Mouse (Mus musculus) neural tube, embryonic 11.5 days (tissue): ENCODE results near the gene Lrrc10b. TPM values are rescaled to one million over a fixed set of nuclear protein-coding genes. Genes with fewer than 3 reads are reported as not detected.

Source experiments
- ATAC-seq: fragments of 200-750 bp; cut with Nextera tagmentation; 2 replicates; pipeline ENCODE4 v1.8.0; 2017; ENCODE audit warnings: moderate number of reproducible peaks, mild to moderate bottlenecking, moderate TSS enrichment, moderate library complexity; ENCODE audit not compliant: insufficient read depth, low FRiP score, low TSS enrichment
- DNase-seq: peaks from one replicate; pipeline ENCODE4 v3.0.0-alpha.2; 2015; ENCODE audit warnings: low spot score
- H3K27ac ChIP-seq: fragments of 300-500 bp; sonication (generic); 2 replicates; pipeline ENCODE4 v1.5.1; 2014; ENCODE audit warnings: low read depth, mild to moderate bottlenecking, low read length
- H3K27me3 ChIP-seq: fragments of 300-500 bp; sonication (generic); 2 replicates; pipeline ENCODE4 v1.6.1; 2014; ENCODE audit warnings: mild to moderate bottlenecking, low read length, mixed read lengths; ENCODE audit not compliant: control insufficient read depth, insufficient read depth
- H3K36me3 ChIP-seq: fragments of 300-500 bp; sonication (generic); 2 replicates; pipeline ENCODE4 v1.6.1; 2014; ENCODE audit warnings: mild to moderate bottlenecking, low read length, moderate library complexity, mixed read lengths; ENCODE audit not compliant: control insufficient read depth, insufficient read depth
- H3K4me1 ChIP-seq: fragments of 300-500 bp; sonication (generic); 2 replicates; pipeline ENCODE4 v1.6.1; 2014; ENCODE audit warnings: low read length, mixed read lengths; ENCODE audit not compliant: control insufficient read depth, insufficient read depth
- H3K4me2 ChIP-seq: fragments of 300-500 bp; sonication (generic); 2 replicates; pipeline ENCODE4 v1.6.1; 2014; ENCODE audit warnings: low read depth, mild to moderate bottlenecking, moderate library complexity
- H3K4me3 ChIP-seq: fragments of 300-500 bp; sonication (generic); 2 replicates; pipeline ENCODE4 v1.5.1; 2014; ENCODE audit warnings: low read depth, low read length
- H3K9ac ChIP-seq: fragments of 300-500 bp; sonication (generic); 2 replicates; pipeline ENCODE4 v1.6.1; 2014; ENCODE audit warnings: mild to moderate bottlenecking, low read length
- H3K9me3 ChIP-seq: fragments of 300-500 bp; sonication (generic); 2 replicates; pipeline ENCODE4 v1.6.1; 2016; ENCODE audit warnings: low read length; ENCODE audit not compliant: control insufficient read depth
- WGBS: fragments of 180-500 bp; shearing (Covaris S2); extraction: QIAGEN DNeasy Blood & Tissue Kit; methylation state at CpG from one replicate; pipeline ENCODE4 v1.1.7; 2014; 5-methylcytosine and 5-hydroxymethylcytosine counted together
- polyA plus RNA-seq: library from polyadenylated mRNA; unstranded; fragments of >200 nt; fragmentation: Nextera tagmentation; extraction: Ambion mirVana; gene quantifications from 2 replicates; pipeline ENCODE4 v1.2.1, GENCODE M21; 2014

Lrrc10b gene
- polyA plus RNA-seq, 1 experiment from 2014 or later = 0.56 TPM

DNA sequence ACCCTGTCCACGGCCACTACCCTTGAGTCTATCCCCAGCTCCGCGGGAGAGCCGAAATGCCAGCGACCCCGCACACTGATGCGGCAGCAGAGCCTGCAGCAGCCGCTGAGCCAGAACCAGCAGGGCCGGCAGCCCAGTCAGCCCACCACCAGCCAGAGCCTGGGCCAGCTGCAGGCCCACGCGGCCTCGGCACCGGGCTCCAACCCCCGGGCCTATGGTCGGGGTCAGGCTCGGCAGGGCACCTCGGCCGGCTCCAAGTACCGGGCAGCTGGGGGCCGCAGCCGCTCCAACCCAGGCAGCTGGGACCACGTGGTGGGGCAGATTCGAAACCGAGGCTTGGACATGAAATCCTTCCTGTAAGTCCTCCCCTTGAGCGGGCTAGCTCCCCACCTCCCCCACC is 31.0 kb downstream of the Lrrc10b start:
- H3K27ac ChIP-seq = no peak overlapping the region
- H3K9me3 ChIP-seq = no peaks in the 10 kb centered on the region
- 0 out of 2 replicates have a peak, but pooled peaks cover 2% of the 10 kb centered on the region for H3K27me3 ChIP-seq
- H3K4me3 ChIP-seq = no peak overlapping the region
- H3K9ac ChIP-seq = peak overlapping the region; percentile 47
- DNase-seq = peak; percentile 15
- WGBS = 35% methylated on average over 25 of the region's 25 CpGs
- H3K4me2 ChIP-seq = no peak overlapping the region
- H3K36me3 ChIP-seq = no peaks in the 10 kb centered on the region
- ATAC-seq = no peak
- H3K4me1 ChIP-seq = peaks cover 30% of the 10 kb centered on the region

GRCm38 (mm10) chr19:10425484-10426270 is 31.6 kb downstream of the Lrrc10b start:
- 0 out of 2 replicates have a peak, but pooled peaks cover 2% of the 10 kb centered on the region for H3K27me3 ChIP-seq
- H3K4me3 ChIP-seq = no peak overlapping the region
- H3K9me3 ChIP-seq = no peaks in the 10 kb centered on the region
- no peaks in the 10 kb centered on the region for H3K36me3 ChIP-seq
- 27% methylated on average over 13 of the region's 13 CpGs for WGBS
- H3K9ac ChIP-seq = peak overlapping the region; percentile 47
- H3K4me1 ChIP-seq = peaks cover 31% of the 10 kb centered on the region
- DNase-seq (peak; percentile 19), ATAC-seq (no peak)
- no peak overlapping the region for H3K4me2 ChIP-seq
- H3K27ac ChIP-seq = no peak overlapping the region

DNA sequence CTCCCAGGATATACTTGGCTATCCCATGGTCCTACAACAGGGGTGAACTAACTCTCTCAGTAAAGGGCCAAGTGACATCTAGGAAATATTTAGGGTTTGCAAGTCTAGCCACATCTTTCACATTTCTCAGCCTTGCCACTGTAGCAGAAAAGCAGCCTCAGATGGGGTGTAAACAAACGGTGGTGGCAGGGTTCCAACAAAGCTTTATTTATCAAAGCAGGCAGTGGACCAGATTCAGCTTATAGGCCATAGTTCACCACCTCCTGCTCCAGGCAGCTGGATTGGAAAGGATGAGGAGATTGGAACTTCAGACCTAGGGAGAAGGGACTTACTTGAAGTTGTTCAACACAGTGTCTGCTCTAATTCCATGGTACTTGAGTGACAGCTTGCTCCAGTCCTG is 32.5 kb downstream of the Lrrc10b start:
- no peak for ATAC-seq
- Histone ChIP-seq H3K36me3 (no peaks in the 10 kb centered on the region), H3K27me3 (0 out of 2 replicates have a peak, but pooled peaks cover 2% of the 10 kb centered on the region), H3K9me3 (no peaks in the 10 kb centered on the region), H3K4me2 (no peak overlapping the region), H3K4me1 (peaks cover 31% of the 10 kb centered on the region), H3K9ac (no peak overlapping the region), H3K27ac (no peak overlapping the region), H3K4me3 (no peak overlapping the region)
- no peak for DNase-seq
- WGBS = 76% methylated on average over 1 of the region's 1 CpGs

- peak overlapping the region; percentile 55 for H3K4me2 ChIP-seq
- H3K4me3 ChIP-seq = peak overlapping the region; percentile 27
- peaks cover 27% of the 10 kb centered on the region for H3K4me1 ChIP-seq
- 0 out of 2 replicates have a peak, but pooled peaks cover 2% of the 10 kb centered on the region for H3K27me3 ChIP-seq
- H3K9me3 ChIP-seq = no peaks in the 10 kb centered on the region
- WGBS = 1% methylated on average over 47 of the region's 53 CpGs
- H3K9ac ChIP-seq = peak overlapping the region; percentile 54
- DNase-seq (peak; percentile 52), ATAC-seq (peak; percentile 40; the same call in 1 of the 2 replicates)
- H3K36me3 ChIP-seq = no peaks in the 10 kb centered on the region
- H3K27ac ChIP-seq = no peak overlapping the region
These were observed 35.0 kb downstream of the Lrrc10b start for GRCm38 (mm10) chr19:10421986-10422976.

DNA sequence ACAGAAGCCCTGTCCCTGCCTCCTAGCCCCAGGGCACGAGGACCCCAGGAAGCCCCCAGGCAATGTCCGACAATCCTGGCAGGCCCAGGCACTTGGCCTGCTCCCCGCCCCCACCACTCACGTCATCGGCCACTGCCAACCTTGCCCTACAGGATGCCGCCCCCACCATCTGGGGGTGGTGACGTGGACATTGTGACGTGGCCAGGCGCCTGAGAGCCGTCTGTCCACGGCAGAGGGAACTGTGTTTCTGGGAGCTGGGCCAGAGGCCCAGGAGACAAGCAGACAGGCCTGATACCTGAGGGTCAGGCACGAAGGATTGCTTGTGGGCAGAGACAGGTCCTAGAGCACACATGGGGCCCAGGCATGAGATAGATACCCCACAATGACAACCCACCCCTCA is 39.8 kb downstream of the Lrrc10b start:
- WGBS = 84% methylated on average over 12 of the region's 12 CpGs
- H3K4me2 ChIP-seq = no peak overlapping the region
- no peak for DNase-seq
- no peaks in the 10 kb centered on the region for H3K27me3 ChIP-seq
- no peak for ATAC-seq
- no peak overlapping the region for H3K4me3 ChIP-seq
- H3K4me1 ChIP-seq = peaks cover 23% of the 10 kb centered on the region
- no peaks in the 10 kb centered on the region for H3K36me3 ChIP-seq
- no peak overlapping the region for H3K9ac ChIP-seq
- no peaks in the 10 kb centered on the region for H3K9me3 ChIP-seq
- H3K27ac ChIP-seq = no peak overlapping the region

DNA sequence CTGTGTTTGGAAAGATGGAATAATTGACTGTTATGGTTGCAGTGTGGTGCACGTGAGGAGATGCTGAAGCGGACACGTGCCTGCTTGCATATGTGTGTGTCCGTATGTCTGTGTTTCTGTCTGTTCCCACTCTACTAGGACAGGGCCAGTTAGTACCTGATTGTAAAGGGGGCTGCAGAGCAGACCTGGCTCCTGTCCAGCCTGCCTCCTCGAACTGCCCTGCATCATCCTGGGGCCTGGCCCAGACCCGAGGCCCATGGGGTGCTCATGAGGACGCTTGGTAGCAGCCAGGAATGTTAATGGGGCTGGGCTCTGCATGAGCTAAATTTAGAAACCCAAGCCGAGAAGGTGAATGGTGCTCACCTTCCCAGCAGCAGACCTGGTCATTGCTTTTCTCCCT is 40.4 kb downstream of the Lrrc10b start:
- Histone ChIP-seq H3K9me3 (no peaks in the 10 kb centered on the region), H3K4me3 (no peak overlapping the region), H3K4me1 (peaks cover 24% of the 10 kb centered on the region), H3K36me3 (no peaks in the 10 kb centered on the region), H3K9ac (no peak overlapping the region), H3K27me3 (no peaks in the 10 kb centered on the region), H3K27ac (no peak overlapping the region), H3K4me2 (no peak overlapping the region)
- no peak for ATAC-seq
- WGBS = 70% methylated on average over 8 of the region's 8 CpGs
- no peak for DNase-seq

- Histone ChIP-seq H3K36me3 (no peaks in the 10 kb centered on the region), H3K4me3 (no peak overlapping the region), H3K4me1 (peaks cover 20% of the 10 kb centered on the region)
These were observed 41.8 kb downstream of the Lrrc10b start for GRCm38 (mm10) chr19:10415508-10415907.

DNA sequence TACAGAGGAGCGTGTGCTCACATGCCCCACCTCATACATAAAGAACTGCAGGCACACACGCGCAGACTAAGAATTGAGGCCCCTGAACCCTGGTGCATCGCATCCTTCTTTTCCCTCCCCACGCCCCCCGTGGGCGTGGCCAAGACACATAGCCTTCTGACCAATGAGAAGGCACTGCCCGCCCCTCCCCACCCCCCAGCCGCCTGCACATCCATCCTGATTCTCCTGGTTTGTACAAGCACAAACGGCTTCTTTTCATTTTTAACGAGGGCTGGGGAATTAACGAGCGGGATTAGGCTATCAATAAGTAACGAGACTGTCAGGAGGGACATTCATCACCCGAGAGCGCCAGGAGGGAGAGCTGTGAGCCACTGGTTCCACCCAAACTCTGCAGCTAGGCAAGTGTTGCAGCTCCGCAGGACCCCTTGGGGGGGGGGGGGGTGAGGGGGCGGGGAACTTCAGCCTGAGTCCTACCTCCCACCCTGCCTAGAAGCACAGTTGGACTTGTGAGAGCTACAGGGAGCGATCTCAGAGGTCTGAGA is 43.5 kb downstream of the Lrrc10b start:
- peak overlapping the region; percentile 21 for H3K4me3 ChIP-seq
- no peak overlapping the region for H3K27ac ChIP-seq
- peak; percentile 91 for ATAC-seq
- H3K9me3 ChIP-seq = no peaks in the 10 kb centered on the region
- no peak overlapping the region; the same call in 1 of the 2 replicates for H3K9ac ChIP-seq
- under 1% methylated on average over 18 of the region's 19 CpGs for WGBS
- peak overlapping the region; percentile 22 for H3K4me2 ChIP-seq
- no peaks in the 10 kb centered on the region for H3K27me3 ChIP-seq
- H3K4me1 ChIP-seq = peaks cover 20% of the 10 kb centered on the region
- H3K36me3 ChIP-seq = no peaks in the 10 kb centered on the region
- peak; percentile 94 for DNase-seq

More at GRCm38 (mm10) chr19:10415508-10415907, 41.8 kb downstream of the Lrrc10b start:
- no peaks in the 10 kb centered on the region for H3K9me3 ChIP-seq
- no peaks in the 10 kb centered on the region for H3K27me3 ChIP-seq
- no peak overlapping the region for H3K4me2 ChIP-seq
- H3K27ac ChIP-seq = no peak overlapping the region
- 82% methylated on average over 5 of the region's 5 CpGs for WGBS
- H3K9ac ChIP-seq = no peak overlapping the region
- ATAC-seq = no peak
- DNase-seq = no peak
